Mouse (Mus musculus) layer of hippocampus, adult 2 months (tissue): Measurements from ENCODE around the gene Dst. TPM values are rescaled to one million over a fixed set of nuclear protein-coding genes. Genes with fewer than 3 reads are reported as not detected.

Experiments
- DNase-seq, 2 experiments: peaks; one replicate each; pipeline ENCODE4 v3.0.0; 2022; ENCODE audit warnings: low spot score in 2 of 2
- H3K27ac ChIP-seq: fragments of 200-600 bp; 2 replicates; pipeline ENCODE4 v1.8.1; 2022
- H3K4me3 ChIP-seq: fragments of 200-600 bp; 2 replicates; pipeline ENCODE4 v1.8.1; 2022; ENCODE audit warnings: mild to moderate bottlenecking
- CTCF ChIP-seq: fragments of 200-600 bp; conservative IDR thresholded peaks from 2 replicates; pipeline ENCODE4 v1.8.1; 2022; ENCODE audit warnings: antibody characterized with exemption, mild to moderate bottlenecking, moderate library complexity
- total RNA-seq, 2 experiments: library from RNA; stranded (reverse); gene quantifications; 2 replicates each; pipeline ENCODE4 v1.2.3; 2021

Dst gene
- total RNA-seq, 2 experiments from 2014 or later: 206 to 207 TPM

GRCm38 (mm10) chr1:34130804-34131203 is 222.8 kb downstream of the Dst start:
- TF ChIP-seq CTCF: no peak

GRCm38 (mm10) chr1:34132875-34133274 is 224.8 kb downstream of the Dst start:
- DNase-seq: no peak
- no peak for TF ChIP-seq CTCF
- Histone ChIP-seq H3K4me3 (no peak overlapping the region), H3K27ac (no peak overlapping the region; the same call in 1 of the 2 replicates)

More at GRCm38 (mm10) chr1:34130804-34131203, 222.8 kb downstream of the Dst start:
- Histone ChIP-seq H3K4me3 (no peak overlapping the region), H3K27ac (no peak overlapping the region)
- DNase-seq: no peak

- no peak overlapping the region for H3K27ac ChIP-seq
- no peak for TF ChIP-seq CTCF
- H3K4me3 ChIP-seq: no peak overlapping the region
- no peak for DNase-seq
Observed at GRCm38 (mm10) chr1:34135535-34135934, 227.5 kb downstream of the Dst start.

GRCm38 (mm10) chr1:34139191-34139853 is 231.3 kb downstream of the Dst start:
- Histone ChIP-seq H3K4me3 (no peak overlapping the region), H3K27ac (peak overlapping the region; percentile 49; the same call in 1 of the 2 replicates)
- DNase-seq: no peak
- no peak for TF ChIP-seq CTCF

GRCm38 (mm10) chr1:34139871-34140471 is 231.9 kb downstream of the Dst start:
- Histone ChIP-seq H3K27ac (peak overlapping the region; percentile 49; the same call in 1 of the 2 replicates), H3K4me3 (no peak overlapping the region)
- no peak for DNase-seq
- TF ChIP-seq CTCF: no peak

GRCm38 (mm10) chr1:34140686-34141085 is 232.7 kb downstream of the Dst start:
- no peak for DNase-seq
- no peak overlapping the region for H3K4me3 ChIP-seq
- peak overlapping the region; percentile 36; the same call in 1 of the 2 replicates for H3K27ac ChIP-seq
- no peak for TF ChIP-seq CTCF

- Histone ChIP-seq H3K27ac (peak overlapping the region; percentile 37), H3K4me3 (no peak overlapping the region)
- no peak for DNase-seq
- no peak for TF ChIP-seq CTCF
Observed at GRCm38 (mm10) chr1:34142951-34143580, 235.0 kb downstream of the Dst start.

GRCm38 (mm10) chr1:34144826-34145225 is 236.8 kb downstream of the Dst start:
- no peak for DNase-seq
- Histone ChIP-seq H3K27ac (no peak overlapping the region), H3K4me3 (no peak overlapping the region)
- TF ChIP-seq CTCF: no peak

- no peak overlapping the region for H3K27ac ChIP-seq
- no peak overlapping the region for H3K4me3 ChIP-seq
- TF ChIP-seq CTCF: no peak
- no peak for DNase-seq
Observed at GRCm38 (mm10) chr1:34148039-34148438, 240.0 kb downstream of the Dst start.

- peak overlapping the region; percentile 81 for H3K27ac ChIP-seq
- no peak overlapping the region for H3K4me3 ChIP-seq
- TF ChIP-seq CTCF: no peak
- DNase-seq: peak in 1 of 2 experiments; percentile 34
Observed at GRCm38 (mm10) chr1:34150416-34151093, 242.5 kb downstream of the Dst start.

GRCm38 (mm10) chr1:34152683-34153082 is 244.7 kb downstream of the Dst start:
- Histone ChIP-seq H3K4me3 (no peak overlapping the region), H3K27ac (no peak overlapping the region)
- TF ChIP-seq CTCF: no peak
- DNase-seq: no peak

- Histone ChIP-seq H3K4me3 (no peak overlapping the region), H3K27ac (no peak overlapping the region)
- no peak for DNase-seq
- TF ChIP-seq CTCF: no peak
Observed at GRCm38 (mm10) chr1:34156058-34156457, 248.0 kb downstream of the Dst start.

GRCm38 (mm10) chr1:34157702-34158101 is 249.7 kb downstream of the Dst start:
- H3K27ac ChIP-seq: no peak overlapping the region
- H3K4me3 ChIP-seq: no peak overlapping the region
- TF ChIP-seq CTCF: no peak
- DNase-seq: no peak
